Comparison of ENCODE assay signal across 22 mouse cellular contexts in genomic region chr17:26956309-26956708, GRCm38 (mm10). TPM values are rescaled to one million over a fixed set of nuclear protein-coding genes. Genes with fewer than 3 reads are reported as not detected.
A peak's percentile ranks its signal among the peaks of the same experiment; 100 is the strongest.
DNase-seq lines count a peak whose midpoint lies in the region; ATAC-seq and TF ChIP-seq lines count a peak whose summit lies in the region.
"Had no signal": no experiment of that assay in that cellular context is flagged by ENCODE, and none has a peak within 500 bp of the region (broad histone marks: within the 10 kb centered on the region; RNA-seq: fewer than 3 reads in every experiment).

No protein-coding gene starts in this region.

- ATAC-seq in heart, embryonic 13.5 days (ENCODE audit: extremely low read depth, insufficient number of reproducible peaks, low FRiP score, low TSS enrichment): no peak
- ATAC-seq in liver, embryonic 15.5 days (ENCODE audit: insufficient read depth): no peak
- ATAC-seq: forebrain, postnatal 0 days; hindbrain, postnatal 0 days; midbrain, embryonic 13.5 days had no signal

- H3K27ac ChIP-seq in heart, embryonic 13.5 days (replicated peaks): 0 out of 2 replicates have a peak overlapping the region, but pooled peaks have one; percentile 8
- peak overlapping the region; percentile 35; the same call in 1 of the 2 replicates for H3K27ac ChIP-seq in embryonic fibroblast, embryonic 13.5 days (ENCODE audit: insufficient read depth, low read length)
- peak overlapping the region; percentile 89 for H3K27ac ChIP-seq in liver, embryonic 15.5 days (replicated peaks)
- H3K27ac ChIP-seq: gastrocnemius, adult 2 months; hindbrain, postnatal 0 days; kidney, postnatal 0 days; limb, embryonic 10.5 days; midbrain, embryonic 13.5 days; neural tube, embryonic 13.5 days; stomach, embryonic 15.5 days had no signal

- no peaks in the 10 kb centered on the region; the same call in 1 of the 2 replicates for H3K27me3 ChIP-seq in heart, embryonic 13.5 days (replicated peaks)
- peaks cover 25% of the 10 kb centered on the region for H3K27me3 ChIP-seq in liver, embryonic 15.5 days
- H3K27me3 ChIP-seq: midbrain, embryonic 13.5 days; neural tube, embryonic 13.5 days; stomach, embryonic 15.5 days had no signal

- 68% methylated on average over 5 of the region's 5 CpGs for WGBS in heart, embryonic 13.5 days
- WGBS in liver, embryonic 15.5 days (ENCODE audit: insufficient replicate concordance): 47% methylated on average over 5 of the region's 5 CpGs

- no peak for TF ChIP-seq CTCF in embryonic fibroblast, embryonic 13.5 days (IDR thresholded peaks at IDR 0.05; ENCODE audit: borderline replicate concordance, insufficient read depth, low read length)

- no peak overlapping the region for H3K4me3 ChIP-seq in heart, embryonic 13.5 days
- no peak overlapping the region for H3K4me3 ChIP-seq in embryonic fibroblast, embryonic 13.5 days (ENCODE audit: insufficient read depth, low read length)
- H3K4me3 ChIP-seq in liver, embryonic 15.5 days (replicated peaks): peak overlapping the region; percentile 43
- H3K4me3 ChIP-seq: gastrocnemius, adult 2 months; limb, embryonic 10.5 days; midbrain, embryonic 13.5 days; neural tube, embryonic 13.5 days; stomach, embryonic 15.5 days had no signal

- H3K4me1 ChIP-seq in heart, embryonic 13.5 days: peaks cover 51% of the 10 kb centered on the region
- H3K4me1 ChIP-seq in embryonic fibroblast, embryonic 13.5 days (ENCODE audit: control insufficient read depth, insufficient read depth, low read length): peaks cover 13% of the 10 kb centered on the region
- H3K4me1 ChIP-seq in liver, embryonic 15.5 days (replicated peaks): peaks cover 80% of the 10 kb centered on the region

- no peaks in the 10 kb centered on the region for H3K9me3 ChIP-seq in heart, embryonic 13.5 days
- no peaks in the 10 kb centered on the region for H3K9me3 ChIP-seq in liver, embryonic 15.5 days (replicated peaks)
- H3K9me3 ChIP-seq: limb, embryonic 10.5 days; midbrain, embryonic 13.5 days; neural tube, embryonic 13.5 days; stomach, embryonic 15.5 days had no signal

- peaks cover 59% of the 10 kb centered on the region for H3K36me3 ChIP-seq in heart, embryonic 13.5 days
- no peaks in the 10 kb centered on the region for H3K36me3 ChIP-seq in liver, embryonic 15.5 days (replicated peaks)

- no peak for DNase-seq in heart, postnatal 4 days
- DNase-seq in A20 (ENCODE audit: low read depth, low spot score): peak; percentile 79
- DNase-seq in ovary, postnatal 14 days (ENCODE audit: low spot score): no peak
- DNase-seq in left cerebral cortex, adult 11 months (ENCODE audit: low spot score): no peak
- no peak for DNase-seq in right cerebral cortex, postnatal 14 days
- DNase-seq: forebrain, postnatal 0 days; heart, postnatal 36 days; kidney, adult 18-20 months; layer of hippocampus, postnatal 36 days; lung, adult 18-20 months; lung, postnatal 14 days; right cerebral cortex, postnatal 25 days had no signal

- peak overlapping the region; percentile 7; the same call in 1 of the 2 replicates for H3K4me2 ChIP-seq in heart, embryonic 13.5 days
- peak overlapping the region; percentile 74 for H3K4me2 ChIP-seq in liver, embryonic 15.5 days
- H3K4me2 ChIP-seq: midbrain, embryonic 13.5 days; neural tube, embryonic 13.5 days; stomach, embryonic 15.5 days had no signal

- H3K9ac ChIP-seq in heart, embryonic 13.5 days: no peak overlapping the region
- H3K9ac ChIP-seq in liver, embryonic 15.5 days: peak overlapping the region; percentile 53
- H3K9ac ChIP-seq: forebrain, postnatal 0 days; midbrain, embryonic 13.5 days; neural tube, embryonic 13.5 days; stomach, embryonic 15.5 days had no signal

- no peak for TF ChIP-seq POLR2A in embryonic fibroblast, embryonic 13.5 days (IDR thresholded peaks at IDR 0.05; ENCODE audit: low read depth, low read length)

RNA-seq across cellular contexts. Expression of gene Syngap1, which starts 15.3 kb away (rescaled TPM):
- 1.3 and 2.0 TPM in 2 replicates for polyA plus RNA-seq in heart, embryonic 13.5 days (2015; fragmentation: Nextera tagmentation; extraction: Ambion mirVana)
- total RNA-seq in heart, postnatal 4 days (2021): 10 to 100 TPM; 12.6 to 13.4 TPM
- 52.2 and 58.4 TPM in 2 replicates for polyA plus RNA-seq in embryonic fibroblast, embryonic 13.5 days (2011; ENCODE audit: insufficient read length, low read depth, missing spikeins)
- polyA plus RNA-seq in liver, embryonic 15.5 days (2015; fragmentation: Nextera tagmentation; extraction: Ambion mirVana): 0.21 and 0.28 TPM in 2 replicates

RNA-seq across cellular contexts. Expression of gene Zbtb9, which starts 16.7 kb away (rescaled TPM):
- polyA plus RNA-seq in heart, embryonic 13.5 days (2015; fragmentation: Nextera tagmentation; extraction: Ambion mirVana): 9.1 and 9.8 TPM in 2 replicates
- 1 to 10 TPM; 3.9 to 5.5 TPM for total RNA-seq in heart, postnatal 4 days (2021)
- 7.3 and 8.6 TPM in 2 replicates for polyA plus RNA-seq in embryonic fibroblast, embryonic 13.5 days (2011; ENCODE audit: insufficient read length, low read depth, missing spikeins)
- polyA plus RNA-seq in liver, embryonic 15.5 days (2015; fragmentation: Nextera tagmentation; extraction: Ambion mirVana): 5.0 and 5.8 TPM in 2 replicates

RNA-seq across cellular contexts. Expression of gene Cuta, which starts 16.9 kb away (rescaled TPM):
- polyA plus RNA-seq in heart, embryonic 13.5 days (2015; fragmentation: Nextera tagmentation; extraction: Ambion mirVana): 152 and 169 TPM in 2 replicates
- total RNA-seq in heart, postnatal 4 days (2021): 100 to 1,000 TPM in 1 of 2 experiments, 10 to 100 TPM in 1; 97.2 to 106 TPM
- 80.0 and 90.5 TPM in 2 replicates for polyA plus RNA-seq in embryonic fibroblast, embryonic 13.5 days (2011; ENCODE audit: insufficient read length, low read depth, missing spikeins)
- 85.9 and 86.7 TPM in 2 replicates for polyA plus RNA-seq in liver, embryonic 15.5 days (2015; fragmentation: Nextera tagmentation; extraction: Ambion mirVana)

RNA-seq across cellular contexts. Expression of gene Phf1, which starts 23.5 kb away (rescaled TPM):
- 8.4 and 9.2 TPM in 2 replicates for polyA plus RNA-seq in heart, embryonic 13.5 days (2015; fragmentation: Nextera tagmentation; extraction: Ambion mirVana)
- total RNA-seq in heart, postnatal 4 days (2021): 1 to 10 TPM; 9.9 to 10.0 TPM
- polyA plus RNA-seq in embryonic fibroblast, embryonic 13.5 days (2011; ENCODE audit: insufficient read length, low read depth, missing spikeins): 10.9 and 12.0 TPM in 2 replicates
- polyA plus RNA-seq in liver, embryonic 15.5 days (2015; fragmentation: Nextera tagmentation; extraction: Ambion mirVana): 1.8 and 2.6 TPM in 2 replicates

RNA-seq across cellular contexts. Expression of gene Kifc5b, which starts 39.4 kb away (rescaled TPM):
- polyA plus RNA-seq in heart, embryonic 13.5 days (2015; fragmentation: Nextera tagmentation; extraction: Ambion mirVana): 6.3 and 7.0 TPM in 2 replicates
- total RNA-seq in heart, postnatal 4 days (2021): 10 to 100 TPM; 15.0 to 15.2 TPM
- 6.6 and 7.2 TPM in 2 replicates for polyA plus RNA-seq in embryonic fibroblast, embryonic 13.5 days (2011; ENCODE audit: insufficient read length, low read depth, missing spikeins)
- polyA plus RNA-seq in liver, embryonic 15.5 days (2015; fragmentation: Nextera tagmentation; extraction: Ambion mirVana): 5.2 and 5.9 TPM in 2 replicates

Comparison
In these comparisons a context has a peak if more than half of its experiments do, and no peak if none do; other contexts are left out.
1. H3K27ac ChIP-seq: peak in every context shown above with its lines; median percentile 89 in liver, embryonic 15.5 days; 35 in embryonic fibroblast, embryonic 13.5 days; 8 in heart, embryonic 13.5 days.
2. RNA of gene Syngap1, which starts 15.3 kb away (polyA plus RNA-seq): 52.2 to 58.4 TPM in embryonic fibroblast, embryonic 13.5 days; 1.3 to 2.0 TPM in heart, embryonic 13.5 days and 0.21 to 0.28 TPM in liver, embryonic 15.5 days; every median in the first group is over 10 times any median in the second.